Mouse (Mus musculus): Measurements from ENCODE around the gene Gpr33. TPM values are rescaled to one million over a fixed set of nuclear protein-coding genes. Genes with fewer than 3 reads are reported as not detected.

The Gpr33 gene
- polyA plus RNA-seq, 1 experiment from 2014 or later, result not detected

DNA sequence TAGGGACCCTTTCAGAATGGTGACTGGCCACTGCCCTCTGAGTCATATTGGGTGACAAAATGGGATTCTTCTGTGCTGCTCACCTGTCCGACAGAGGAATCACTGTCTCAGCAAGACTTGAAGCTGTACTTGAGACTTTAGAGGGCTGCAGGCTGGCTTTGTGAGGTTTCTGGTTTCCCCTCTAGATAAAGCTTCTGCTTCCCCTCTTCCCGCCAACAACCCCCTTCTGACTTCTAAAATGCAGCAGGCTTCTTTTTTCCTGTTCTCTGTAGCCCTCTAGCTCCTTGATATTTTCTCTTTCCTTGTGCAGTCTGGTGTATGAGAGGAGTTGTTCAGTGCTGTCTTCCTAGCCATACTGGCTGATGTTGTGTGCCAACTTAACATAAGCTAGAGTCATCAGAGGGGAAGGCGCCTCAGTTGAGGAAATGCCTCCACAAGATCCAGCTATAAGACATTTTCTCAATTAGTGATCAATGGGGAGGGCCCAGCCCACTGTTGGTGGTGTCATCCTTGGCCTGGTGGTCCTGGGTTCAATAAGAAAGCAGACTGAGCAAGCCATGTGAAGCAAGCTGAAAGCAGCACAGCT lies 42.6 kb downstream of the Gpr33 start:
- Histone ChIP-seq H3K9me3 (replicated peaks) (no peaks in the 10 kb centered on the region), H3K4me3 (no peak overlapping the region), H3K27ac (ENCODE audit: poor library complexity, severe bottlenecking) (no peak overlapping the region), H3K27me3 (replicated peaks) (no peaks in the 10 kb centered on the region), H3K4me2 (no peak overlapping the region), H3K36me3 (peaks cover 4% of the 10 kb centered on the region; the same call in 1 of the 2 replicates), H3K4me1 (replicated peaks) (peaks cover 13% of the 10 kb centered on the region), H3K9ac (no peak overlapping the region)
- 73% methylated on average over 3 of the region's 3 CpGs for WGBS
- no peak for ATAC-seq (ENCODE audit: insufficient number of reproducible peaks, low FRiP score)

DNA sequence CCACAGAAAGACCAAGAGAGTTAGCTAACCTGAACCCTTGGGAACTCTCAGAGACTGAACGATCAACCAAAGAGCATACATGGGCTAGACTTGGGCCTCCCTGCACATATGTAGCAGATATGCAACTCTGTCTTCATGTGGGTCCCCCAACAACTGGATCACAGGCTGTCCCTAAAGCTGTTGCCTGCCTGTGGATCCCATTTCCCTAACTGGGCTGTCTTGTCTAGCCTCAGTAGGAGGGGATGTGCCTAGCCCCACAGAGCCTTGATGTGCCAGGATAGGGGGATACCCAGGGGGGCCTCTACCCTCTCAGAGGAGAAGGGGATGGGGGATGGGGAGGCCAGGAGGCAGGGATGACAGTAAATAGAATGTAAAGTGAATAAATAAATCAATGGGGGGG lies 44.2 kb downstream of the Gpr33 start:
- Histone ChIP-seq H3K4me2 (no peak overlapping the region), H3K36me3 (peaks cover 4% of the 10 kb centered on the region; the same call in 1 of the 2 replicates), H3K9me3 (replicated peaks) (no peaks in the 10 kb centered on the region), H3K4me3 (no peak overlapping the region), H3K9ac (no peak overlapping the region), H3K27me3 (replicated peaks) (no peaks in the 10 kb centered on the region), H3K27ac (ENCODE audit: poor library complexity, severe bottlenecking) (no peak overlapping the region), H3K4me1 (replicated peaks) (peaks cover 13% of the 10 kb centered on the region)
- no peak for ATAC-seq (ENCODE audit: insufficient number of reproducible peaks, low FRiP score)
- WGBS, result 90% methylated on average over 1 of the region's 1 CpGs

- Histone ChIP-seq H3K9ac (no peak overlapping the region), H3K27me3 (replicated peaks) (no peaks in the 10 kb centered on the region), H3K36me3 (no peaks in the 10 kb centered on the region), H3K4me3 (no peak overlapping the region), H3K27ac (ENCODE audit: poor library complexity, severe bottlenecking) (no peak overlapping the region), H3K4me2 (no peak overlapping the region), H3K4me1 (replicated peaks) (no peaks in the 10 kb centered on the region), H3K9me3 (replicated peaks) (peaks cover 7% of the 10 kb centered on the region)
- ATAC-seq (ENCODE audit: insufficient number of reproducible peaks, low FRiP score), result no peak
- WGBS, result 72% methylated on average over 9 of the region's 9 CpGs
These were observed 51.3 kb downstream of the Gpr33 start for GRCm38 (mm10) chr12:51976531-51976930.

- no peak overlapping the region for H3K4me3 ChIP-seq
- peaks cover 8% of the 10 kb centered on the region for H3K4me1 ChIP-seq (replicated peaks)
- no peak overlapping the region for H3K27ac ChIP-seq (ENCODE audit: poor library complexity, severe bottlenecking)
- 92% methylated on average over 1 of the region's 1 CpGs for WGBS
- H3K36me3 ChIP-seq, result no peaks in the 10 kb centered on the region
- peaks cover 7% of the 10 kb centered on the region for H3K9me3 ChIP-seq (replicated peaks)
- no peak overlapping the region for H3K9ac ChIP-seq
- no peak overlapping the region for H3K4me2 ChIP-seq
- H3K27me3 ChIP-seq (replicated peaks), result no peaks in the 10 kb centered on the region
- ATAC-seq (ENCODE audit: insufficient number of reproducible peaks, low FRiP score), result no peak
These were observed 53.5 kb downstream of the Gpr33 start for GRCm38 (mm10) chr12:51974381-51974780.

Other genes starting within 250 kb of the Gpr33 start
- 38.9 and 41.1 TPM in 2 replicates for gene Hectd1, start 198.5 kb downstream of the Gpr33 start, polyA plus RNA-seq (2016; fragmentation: Nextera tagmentation; extraction: Ambion mirVana)
- gene Heatr5a, start 56.7 kb downstream of the Gpr33 start, polyA plus RNA-seq (2016; fragmentation: Nextera tagmentation; extraction: Ambion mirVana), result 13.3 and 15.5 TPM in 2 replicates
- gene Dtd2, start 21.6 kb downstream of the Gpr33 start, polyA plus RNA-seq (2016; fragmentation: Nextera tagmentation; extraction: Ambion mirVana), result 15.8 and 16.7 TPM in 2 replicates
- gene Nubpl, start 69.7 kb upstream of the Gpr33 start, polyA plus RNA-seq (2016; fragmentation: Nextera tagmentation; extraction: Ambion mirVana), result 11.0 and 11.6 TPM in 2 replicates